Mouse (Mus musculus) retina, adult 2 months (tissue): ENCODE data around the gene Prkg2.

ENCODE experiments used
- DNase-seq: peaks from one replicate; pipeline ENCODE4 v3.0.0-alpha.2; 2012; ENCODE audit warnings: low read depth, low spot score

Gene Prkg2

DNA sequence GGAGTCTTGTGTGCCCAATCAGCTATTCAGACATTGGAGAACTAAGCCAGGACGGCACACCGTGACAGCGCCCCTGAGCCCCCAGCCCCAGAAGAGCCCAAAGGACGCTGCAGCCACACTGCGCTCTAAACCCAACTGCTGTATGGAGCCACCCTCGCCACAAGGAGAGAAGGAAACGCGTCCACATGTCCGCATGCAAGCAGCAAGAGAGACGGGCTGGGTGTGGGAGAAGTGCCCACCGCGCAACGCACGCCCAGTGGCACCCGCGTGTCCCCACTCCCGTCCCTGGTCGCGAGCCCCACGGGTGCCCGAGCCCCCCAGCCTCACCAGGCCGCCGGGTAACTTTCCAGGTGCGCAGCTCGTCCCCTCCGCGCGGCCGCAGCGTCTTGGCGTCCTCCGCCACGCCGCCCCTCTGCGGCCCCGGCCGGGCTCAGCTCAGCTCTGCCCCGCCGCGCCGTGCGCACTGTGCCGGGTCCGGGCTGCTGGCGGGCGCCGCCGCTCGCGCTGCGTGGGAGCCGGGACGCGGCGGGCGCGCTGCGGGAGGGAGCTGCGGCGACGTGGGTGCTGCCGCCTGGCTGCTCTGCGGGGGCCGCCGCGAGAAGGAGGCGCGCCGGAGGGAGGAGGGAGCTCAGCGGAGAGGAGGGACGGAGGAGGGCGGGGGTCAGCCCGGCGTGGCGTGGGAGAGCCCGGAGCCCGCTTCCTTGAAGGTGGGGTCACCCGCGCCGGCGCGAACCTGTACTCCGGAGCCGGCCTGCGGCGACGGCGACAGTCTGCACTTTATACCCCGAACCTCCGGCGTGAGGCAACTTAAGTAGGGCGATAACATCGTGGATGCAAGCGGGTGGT is at the start of gene Prkg2:
Gene Prkg2, minus strand, starts transcription at position 756 of the 846 bp plus-strand sequence.
- no peak for DNase-seq

- no peak for DNase-seq
These were observed 46.8 kb upstream of the Prkg2 start for GRCm38 (mm10) chr5:99083955-99084354.

- DNase-seq, result no peak
These were observed 41.2 kb upstream of the Prkg2 start for GRCm38 (mm10) chr5:99078375-99078774.

- DNase-seq, result no peak
These were observed 31.2 kb upstream of the Prkg2 start for GRCm38 (mm10) chr5:99068391-99068790.

DNA sequence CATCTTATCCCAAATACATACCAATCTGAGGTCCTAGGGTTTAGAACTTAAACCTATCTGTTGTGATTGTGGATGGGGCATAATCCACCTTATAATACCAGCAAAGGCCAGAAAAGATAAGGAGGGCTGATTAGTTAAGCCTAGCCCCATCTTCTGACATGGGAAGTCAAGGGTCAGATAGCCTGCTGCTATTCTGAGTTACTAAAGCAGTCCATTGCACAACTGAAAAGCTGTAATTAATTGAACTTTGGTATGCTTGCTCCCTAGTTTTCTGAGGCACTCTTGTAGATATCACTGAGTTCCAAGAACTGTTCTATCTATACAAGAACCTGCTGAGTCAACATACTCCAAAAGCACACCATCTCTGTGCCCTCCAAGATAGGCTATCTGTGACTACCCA is 25.4 kb upstream of the Prkg2 start:
- DNase-seq, result no peak

GRCm38 (mm10) chr5:99039021-99039420 is 1.9 kb upstream of the Prkg2 start:
- DNase-seq, result no peak

- no peak for DNase-seq
These were observed 276 bp upstream of the Prkg2 start for GRCm38 (mm10) chr5:99037442-99037811.

DNA sequence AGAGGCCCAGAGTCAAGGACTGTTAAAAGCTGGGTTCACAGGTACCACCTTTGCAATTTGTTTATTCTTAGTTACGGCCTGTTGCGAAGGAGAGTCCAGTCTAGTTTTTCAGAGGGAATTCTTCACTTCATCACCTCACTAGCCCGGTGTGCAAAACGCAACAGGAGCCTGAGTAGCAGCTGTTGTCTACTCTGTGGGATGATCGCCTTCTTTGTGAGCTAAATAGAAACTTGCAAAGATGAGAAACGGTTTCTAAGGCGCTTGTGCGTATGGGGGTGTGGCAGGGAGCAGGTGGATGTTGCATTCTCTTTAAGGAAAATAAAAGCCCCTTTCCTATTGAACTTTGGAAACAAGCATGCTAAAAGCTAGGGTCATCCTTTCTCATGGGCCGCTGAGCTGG is 1.2 kb downstream of the Prkg2 start:
- no peak for DNase-seq

DNA sequence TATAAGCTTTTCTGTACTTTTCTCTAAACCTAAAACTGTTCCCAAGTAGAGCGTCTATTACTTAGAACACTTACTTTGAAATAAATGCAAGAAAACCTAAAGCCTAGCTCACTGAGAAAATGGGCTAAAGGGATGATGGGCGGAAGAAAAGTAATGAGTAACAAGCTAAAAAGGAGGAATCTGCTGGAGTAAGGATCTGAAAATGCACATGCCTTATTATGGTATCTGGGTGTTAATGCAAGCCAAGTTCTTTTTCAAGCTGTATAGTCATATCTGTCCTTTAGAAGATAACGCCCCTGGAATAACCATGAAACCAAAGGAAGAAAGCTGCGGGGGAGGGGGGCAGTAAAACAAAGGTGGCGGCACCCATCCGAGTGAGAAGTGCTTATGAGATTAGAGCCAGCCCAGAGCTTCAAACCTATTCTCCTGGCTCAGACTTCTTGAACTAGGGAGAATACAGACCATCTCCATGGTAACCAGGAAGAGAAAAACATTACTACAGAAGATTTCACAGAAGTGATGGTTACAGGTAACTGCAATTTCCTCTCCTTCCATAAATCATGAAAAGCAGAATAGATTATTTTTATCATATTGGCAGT is 5.5 kb downstream of the Prkg2 start:
- no peak for DNase-seq

GRCm38 (mm10) chr5:99026343-99026742 is 10.8 kb downstream of the Prkg2 start:
- DNase-seq, result no peak

- no peak for DNase-seq
These were observed 17.4 kb downstream of the Prkg2 start for GRCm38 (mm10) chr5:99019709-99020108.

DNA sequence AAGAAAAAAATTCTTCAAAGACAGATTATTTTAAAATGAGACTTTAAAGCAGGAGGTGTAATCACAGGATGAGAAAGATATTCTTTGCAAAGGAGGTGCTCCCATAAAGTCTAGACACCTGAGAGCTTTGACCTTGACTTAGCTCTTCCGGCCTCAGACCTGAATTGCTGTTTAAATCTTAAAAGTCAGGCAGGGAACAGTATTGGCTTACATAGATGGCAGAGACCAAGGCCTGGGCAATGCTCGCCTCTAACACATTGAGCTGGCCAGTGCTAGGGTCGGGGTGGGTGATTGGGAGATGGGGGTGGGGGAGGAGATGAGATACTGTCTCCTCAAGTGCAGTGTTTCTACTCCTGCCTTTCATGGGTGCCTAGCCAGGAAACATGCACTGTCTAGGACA is 22.0 kb downstream of the Prkg2 start:
- DNase-seq, result no peak

DNA sequence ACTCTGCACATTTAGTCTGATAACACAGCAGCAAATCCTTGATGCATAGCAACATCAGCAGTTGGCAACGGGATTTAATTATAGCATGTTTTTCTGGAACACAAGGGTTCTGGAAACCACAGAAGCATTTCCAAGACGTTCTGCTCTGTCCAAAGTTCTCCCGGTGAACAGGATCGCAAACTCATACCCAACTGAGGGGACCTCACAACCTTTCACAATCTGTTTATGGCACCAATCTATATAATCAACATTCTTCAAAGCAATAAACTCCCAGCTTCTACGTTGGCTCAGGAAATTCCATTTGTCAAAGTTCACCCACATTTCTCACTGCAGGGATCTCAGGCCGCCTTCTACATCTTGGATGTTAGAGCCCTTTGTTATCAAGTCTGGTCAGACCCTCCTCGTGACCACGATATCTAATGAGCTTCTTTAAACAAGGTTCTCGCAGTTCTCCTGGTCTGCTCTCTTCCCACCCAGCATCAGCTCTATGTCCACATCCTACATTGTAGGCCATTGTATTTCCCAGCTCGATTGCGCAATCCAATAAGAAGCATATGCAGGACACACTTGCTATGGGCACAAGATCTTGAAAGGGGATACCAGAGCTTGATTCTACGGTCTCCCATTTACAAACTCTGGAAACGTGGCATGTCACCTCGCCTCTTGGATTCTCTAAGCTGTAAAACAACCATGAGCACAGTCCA is 26.6 kb downstream of the Prkg2 start:
- no peak for DNase-seq

DNA sequence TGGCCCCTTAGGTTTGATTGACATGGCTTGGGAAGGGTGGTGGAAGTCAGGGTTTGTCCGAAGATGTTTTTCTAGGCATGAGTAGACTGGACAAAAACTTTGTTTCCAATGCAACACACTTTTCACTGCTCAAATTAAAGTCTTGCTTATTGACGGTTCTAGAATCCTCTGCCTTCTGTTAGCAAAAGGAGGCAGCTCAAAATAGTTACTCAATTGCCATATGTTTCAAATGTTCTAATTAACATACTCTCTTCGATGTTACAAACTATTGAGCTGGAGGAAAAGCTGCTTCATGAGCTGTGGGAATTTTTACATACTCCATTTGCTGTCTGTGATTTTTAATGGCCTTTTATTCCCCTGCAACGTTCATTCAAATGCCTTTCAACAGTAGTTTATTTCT is 39.0 kb downstream of the Prkg2 start:
- DNase-seq, result no peak

GRCm38 (mm10) chr5:98995767-98996166 is 41.4 kb downstream of the Prkg2 start:
- no peak for DNase-seq

- DNase-seq, result no peak
These were observed 45.6 kb downstream of the Prkg2 start for GRCm38 (mm10) chr5:98991600-98991999.

GRCm38 (mm10) chr5:98987634-98988033 is 49.5 kb downstream of the Prkg2 start:
- DNase-seq, result no peak

GRCm38 (mm10) chr5:98987116-98987515 is 50.0 kb downstream of the Prkg2 start:
- DNase-seq, result no peak

DNA sequence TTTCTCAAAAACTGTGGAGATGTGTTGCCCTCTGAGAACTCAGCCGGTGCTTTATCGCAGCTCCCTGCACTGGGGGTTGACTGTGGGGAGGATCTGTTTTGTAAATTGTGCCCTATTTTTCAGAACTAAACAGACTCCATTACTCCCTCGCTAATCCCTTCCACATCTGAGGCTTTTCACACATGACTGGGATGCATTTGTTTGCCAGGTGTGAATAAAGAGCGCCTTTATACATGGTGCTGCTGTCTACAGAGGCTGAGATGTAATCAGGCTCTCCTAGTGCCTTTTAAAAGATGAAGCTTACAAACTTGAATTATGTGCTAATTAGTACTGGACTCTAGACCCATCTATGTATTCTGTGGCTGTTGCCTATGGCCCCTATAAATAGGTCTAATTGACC is 50.7 kb downstream of the Prkg2 start:
- DNase-seq, result no peak

- DNase-seq, result no peak
These were observed 51.1 kb downstream of the Prkg2 start for GRCm38 (mm10) chr5:98986011-98986410.

GRCm38 (mm10) chr5:98985077-98985476 is 52.1 kb downstream of the Prkg2 start:
- no peak for DNase-seq

DNA sequence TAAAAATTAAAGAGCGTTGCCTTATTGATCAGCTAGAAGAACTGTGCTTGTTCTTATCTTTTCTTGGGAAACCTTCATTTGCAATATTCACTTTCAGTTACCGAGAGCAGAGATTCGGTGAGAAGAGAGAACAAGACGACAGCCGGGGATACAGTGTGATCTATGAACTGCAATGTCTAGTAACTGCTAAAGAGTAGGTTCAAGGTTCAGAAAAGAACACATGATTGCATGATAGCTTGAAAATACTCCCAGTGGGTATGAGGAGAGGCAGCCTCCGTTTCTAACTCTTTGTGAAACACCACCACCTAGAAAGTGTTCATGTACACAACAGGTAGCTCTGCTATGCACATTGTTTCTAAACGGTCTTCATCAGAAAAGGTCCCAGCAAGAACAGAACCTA is 55.8 kb downstream of the Prkg2 start:
- DNase-seq, result no peak

DNA sequence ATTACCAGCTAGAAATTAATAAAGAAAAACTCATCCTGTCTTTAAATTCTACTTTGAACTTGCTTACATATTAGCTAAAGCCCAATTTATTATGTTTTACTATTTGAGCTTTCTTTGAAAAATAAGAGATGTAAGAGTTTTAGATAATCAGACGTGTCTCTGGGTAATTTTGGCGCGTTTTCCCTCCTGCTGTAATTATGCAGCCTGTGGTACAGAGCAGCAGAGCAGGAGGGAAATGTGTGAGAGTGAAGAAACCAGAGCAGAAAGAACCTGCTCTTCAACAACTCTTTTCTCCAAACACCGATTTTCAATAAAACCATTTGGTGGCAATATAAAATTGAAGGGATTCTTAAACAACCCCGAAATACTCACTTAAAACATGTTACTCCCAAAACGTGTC is 58.8 kb downstream of the Prkg2 start:
- DNase-seq, result no peak
